Mouse (Mus musculus) MEL (cell line): ENCODE measurements around the gene 4931414P19Rik.

Experiments used
- CHD2 ChIP-seq: IDR thresholded peaks from 2 replicates; pipeline ENCODE4 v1.6.1; 2011; ENCODE audit warnings: low read length, improper control_type of control experiment
- CTCF ChIP-seq, 3 experiments: IDR thresholded peaks in 2 of 3; conservative IDR thresholded peaks in 1 of 3; 2 replicates each; pipeline ENCODE4 v1.5.1; 2011 to 2012; ENCODE audit warnings: low read length in 3 of 3, low read depth in 2 of 3, mild to moderate bottlenecking in 2 of 3, improper control_type of control experiment in 1 of 3, inconsistent platforms in 1 of 3, mixed read lengths in 1 of 3, moderate library complexity in 1 of 3; ENCODE audit not compliant: control insufficient read depth in 1 of 3, insufficient read depth in 1 of 3, poor library complexity in 1 of 3, severe bottlenecking in 1 of 3
- EP300 ChIP-seq, 2 experiments: IDR thresholded peaks; 2 replicates each; pipeline ENCODE4 v1.6.1; 2011; ENCODE audit warnings: improper control_type of control experiment in 2 of 2, low read length in 2 of 2, low read depth in 1 of 2, mild to moderate bottlenecking in 1 of 2
- HCFC1 ChIP-seq: IDR thresholded peaks from 2 replicates; pipeline ENCODE4 v1.6.1; 2012; ENCODE audit warnings: low read depth, mild to moderate bottlenecking, inconsistent platforms, low read length, improper control_type of control experiment, moderate library complexity
- MAX ChIP-seq: IDR thresholded peaks from 2 replicates; pipeline ENCODE4 v1.6.1; 2011; ENCODE audit warnings: low read length, improper control_type of control experiment
- POLR2A ChIP-seq, 2 experiments: IDR thresholded peaks; 2 replicates each; pipeline ENCODE4 v1.6.1; 2011 to 2012; ENCODE audit warnings: low read length in 2 of 2, mild to moderate bottlenecking in 2 of 2, control low read depth in 1 of 2, improper control_type of control experiment in 1 of 2, low read depth in 1 of 2, moderate library complexity in 1 of 2; ENCODE audit not compliant: control insufficient read depth in 1 of 2, insufficient read depth in 1 of 2, poor library complexity in 1 of 2
- POLR2AphosphoS5 ChIP-seq: IDR thresholded peaks from 2 replicates; pipeline ENCODE4 v1.6.1; 2012; ENCODE audit warnings: low read depth, borderline replicate concordance, mild to moderate bottlenecking, inconsistent platforms, low read length, moderate library complexity, mixed read lengths
- TAL1 ChIP-seq: IDR thresholded peaks from 2 replicates; pipeline ENCODE4 v1.6.1; 2012; ENCODE audit warnings: mild to moderate bottlenecking, inconsistent platforms, low read length, moderate library complexity, mixed read lengths

DNA sequence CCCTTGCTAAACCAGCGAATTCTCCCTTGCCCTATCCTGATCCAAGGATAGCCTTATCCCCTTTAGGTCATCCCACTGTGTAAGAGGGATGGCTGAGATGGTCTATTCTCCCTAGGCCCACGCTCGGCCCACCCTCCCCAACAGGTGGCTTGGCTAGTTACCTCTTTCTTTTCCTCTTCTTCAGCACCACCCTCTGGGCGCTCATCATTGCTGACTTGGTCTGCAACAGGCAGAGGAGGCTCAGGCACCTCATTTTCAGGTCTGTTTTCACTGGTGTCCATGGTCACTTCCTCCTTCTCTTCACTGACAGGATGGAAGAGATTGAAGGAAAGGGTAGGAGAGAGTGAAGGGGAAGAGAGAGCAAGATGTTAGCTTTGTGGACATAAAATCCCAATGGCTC, 45.8 kb upstream of the 4931414P19Rik start:
- TF ChIP-seq CHD2 (no peak), CTCF (IDR thresholded peaks at IDR 0.05 in 2 of 3, conservative IDR thresholded peaks at IDR 0.05 in 1 of 3; ENCODE audit: control insufficient read depth in 1 of 3, insufficient read depth in 1 of 3, low read depth in 2 of 3, low read length in 3 of 3, poor library complexity in 1 of 3, severe bottlenecking in 1 of 3) (no peak), TAL1 (no peak), POLR2AphosphoS5 (no peak), POLR2A (IDR thresholded peaks at IDR 0.05; ENCODE audit: control insufficient read depth in 1 of 2, insufficient read depth in 1 of 2, low read depth in 1 of 2, low read length in 2 of 2, poor library complexity in 1 of 2) (no peak), HCFC1 (no peak), MAX (no peak), EP300 (IDR thresholded peaks at IDR 0.05; ENCODE audit: low read depth in 1 of 2, low read length in 2 of 2) (no peak)
